Mouse (Mus musculus) common myeloid progenitor, adult 5-6 weeks (primary cell): ENCODE data around the gene Meltf. TPM values are rescaled to one million over a fixed set of nuclear protein-coding genes. Genes with fewer than 3 reads are reported as not detected.
A peak's percentile ranks its signal among the peaks of the same experiment; 100 is the strongest.

ENCODE experiments used
- ATAC-seq: replicated peaks from 2 replicates; pipeline ENCODE4 v1.8.0; 2016; ENCODE audit warnings: low read depth, mild to moderate bottlenecking, moderate TSS enrichment, inconsistent platforms; ENCODE audit not compliant: poor library complexity, severe bottlenecking
- total RNA-seq: library from RNA; stranded (forward); fragments of 200-1000, 187-1606 nt; gene quantifications from 2 replicates; pipeline ENCODE4 v1.2.3, GENCODE M21; 2017

Meltf gene
- total RNA-seq: not detected in 2 replicates

- peak; percentile 88 for ATAC-seq
Measured at GRCm38 (mm10) chr16:31878573-31879257, at the start of gene Meltf. Meltf (plus strand) TSS chr16:31878810.

GRCm38 (mm10) chr16:31830726-31831125 is 47.9 kb upstream of the Meltf start:
- no peak for ATAC-seq

- no peak for ATAC-seq
Measured at GRCm38 (mm10) chr16:31832630-31833422, 45.8 kb upstream of the Meltf start.

- ATAC-seq: no peak
Measured at GRCm38 (mm10) chr16:31834011-31834584, 44.5 kb upstream of the Meltf start.

GRCm38 (mm10) chr16:31834662-31835318 is 43.8 kb upstream of the Meltf start:
- ATAC-seq: no peak

GRCm38 (mm10) chr16:31837362-31837761 is 41.2 kb upstream of the Meltf start:
- no peak for ATAC-seq

GRCm38 (mm10) chr16:31844246-31844645 is 34.4 kb upstream of the Meltf start:
- ATAC-seq: no peak

- no peak for ATAC-seq
Measured at GRCm38 (mm10) chr16:31846763-31847162, 31.8 kb upstream of the Meltf start.

GRCm38 (mm10) chr16:31863920-31864319 is 14.7 kb upstream of the Meltf start:
- ATAC-seq: no peak

- no peak for ATAC-seq
Measured at GRCm38 (mm10) chr16:31865242-31865641, 13.4 kb upstream of the Meltf start.

GRCm38 (mm10) chr16:31866911-31867310 is 11.7 kb upstream of the Meltf start:
- ATAC-seq: no peak

- no peak for ATAC-seq
Measured at GRCm38 (mm10) chr16:31867736-31868135, 10.9 kb upstream of the Meltf start.

- ATAC-seq: no peak
Measured at GRCm38 (mm10) chr16:31873721-31874120, 4.9 kb upstream of the Meltf start.

- no peak for ATAC-seq
Measured at GRCm38 (mm10) chr16:31875391-31875790, 3.2 kb upstream of the Meltf start.

GRCm38 (mm10) chr16:31876386-31876785 is 2.2 kb upstream of the Meltf start:
- ATAC-seq: no peak

- no peak for ATAC-seq
Measured at GRCm38 (mm10) chr16:31878052-31878451, 558 bp upstream of the Meltf start.

- ATAC-seq: no peak
Measured at GRCm38 (mm10) chr16:31880146-31880840, 1.7 kb downstream of the Meltf start.

- ATAC-seq: no peak
Measured at GRCm38 (mm10) chr16:31882381-31882908, 3.8 kb downstream of the Meltf start.

- ATAC-seq: no peak
Measured at GRCm38 (mm10) chr16:31883302-31883701, 4.7 kb downstream of the Meltf start.

GRCm38 (mm10) chr16:31883902-31884301 is 5.3 kb downstream of the Meltf start:
- no peak for ATAC-seq
